Mouse (Mus musculus): ENCODE results near the gene Prkca.

Prkca gene

DNA sequence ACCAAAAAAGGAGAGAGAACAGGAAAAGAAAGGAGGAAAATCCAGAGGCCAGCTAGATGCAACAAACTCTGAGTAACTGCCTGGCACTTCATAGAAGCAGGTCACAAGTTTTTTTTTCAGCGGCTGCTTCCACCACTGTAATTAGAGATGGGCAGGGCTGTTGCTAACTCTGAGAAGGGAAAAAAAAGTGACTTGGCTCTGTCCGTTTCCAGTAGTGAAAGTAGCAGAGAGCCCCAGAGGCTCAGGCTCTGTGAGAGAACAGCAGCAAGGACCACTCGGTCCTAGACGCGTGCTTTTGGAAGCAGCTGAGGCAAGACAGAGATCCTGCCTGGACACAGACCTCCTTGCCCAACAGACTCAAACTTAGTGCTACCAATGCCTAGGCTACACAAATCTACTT is 7.3 kb downstream of the Prkca start:
- DNase-seq, result no peak

DNA sequence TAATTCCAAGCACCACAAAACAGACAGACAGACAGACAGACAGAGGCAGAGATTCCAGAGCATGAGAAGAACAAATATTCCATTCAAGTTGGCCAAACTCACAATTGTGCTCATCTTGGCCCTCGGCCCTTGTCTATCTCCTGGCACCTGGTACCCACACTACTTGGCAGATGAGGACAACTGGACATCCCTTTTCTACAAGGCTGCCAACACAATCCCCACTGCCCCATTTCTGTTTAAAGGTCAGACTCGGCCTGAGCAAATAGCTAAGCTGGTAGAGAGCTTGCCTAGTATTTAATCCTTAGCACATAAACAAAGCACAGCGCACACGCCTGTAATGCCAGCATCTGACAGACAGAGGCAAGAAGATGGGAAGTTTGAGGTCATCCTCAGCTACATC is 8.2 kb downstream of the Prkca start:
- DNase-seq, result no peak

DNA sequence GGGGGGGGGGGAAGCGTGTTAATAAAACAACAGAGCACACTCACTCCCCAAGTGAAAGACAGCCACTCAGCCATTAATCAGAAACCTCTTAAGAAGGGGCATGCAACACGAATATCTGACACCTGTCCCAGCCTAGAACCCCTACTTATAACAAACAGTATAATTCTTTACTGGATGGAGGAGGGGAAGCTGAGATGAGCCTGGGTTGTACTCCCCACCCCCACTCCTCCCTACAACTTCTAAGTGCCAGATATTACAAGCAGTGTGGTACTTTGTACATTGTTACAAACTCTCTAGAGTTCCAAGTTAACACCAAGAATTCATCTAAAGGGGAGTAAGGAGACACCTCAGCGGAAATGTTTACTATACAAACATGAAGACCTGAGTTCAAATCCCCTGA is 9.1 kb downstream of the Prkca start:
- DNase-seq, result no peak

DNA sequence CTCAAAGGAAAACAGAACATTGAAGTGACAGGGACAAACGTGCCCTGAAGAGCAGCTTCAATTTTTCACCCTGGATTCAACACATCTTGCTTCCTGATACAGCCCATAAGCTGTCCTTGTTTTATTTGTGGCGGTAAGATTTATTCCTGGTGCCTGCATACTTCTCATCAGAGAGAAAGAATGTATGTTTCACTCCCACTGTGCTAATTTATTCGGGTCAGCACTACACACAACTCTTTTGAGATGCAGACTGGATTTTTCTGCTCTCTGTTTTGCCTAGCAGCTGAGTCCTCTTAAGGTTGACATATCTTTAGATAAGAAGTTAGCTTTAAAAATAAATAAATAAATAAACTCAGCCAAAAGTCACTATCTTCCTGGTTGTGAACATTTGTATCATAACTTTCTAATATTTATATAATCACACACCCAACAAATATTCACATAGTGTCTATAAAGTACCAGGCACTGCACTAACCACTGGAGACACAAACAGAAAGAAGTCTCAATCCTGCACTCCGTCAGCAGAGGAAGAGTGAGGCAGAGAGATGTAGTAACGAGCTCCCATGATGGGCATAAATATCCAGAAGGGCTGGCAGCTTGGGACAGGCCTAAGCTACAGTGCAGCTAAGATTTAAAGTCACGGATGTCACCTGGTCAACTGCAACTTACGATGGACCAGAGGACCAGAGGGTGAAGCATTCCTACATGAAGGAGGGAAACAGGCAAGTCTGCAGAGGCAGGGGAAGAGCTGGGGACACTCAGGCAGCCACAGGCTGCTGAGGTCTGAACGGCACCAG is 9.9 kb downstream of the Prkca start:
- DNase-seq, result no peak

DNA sequence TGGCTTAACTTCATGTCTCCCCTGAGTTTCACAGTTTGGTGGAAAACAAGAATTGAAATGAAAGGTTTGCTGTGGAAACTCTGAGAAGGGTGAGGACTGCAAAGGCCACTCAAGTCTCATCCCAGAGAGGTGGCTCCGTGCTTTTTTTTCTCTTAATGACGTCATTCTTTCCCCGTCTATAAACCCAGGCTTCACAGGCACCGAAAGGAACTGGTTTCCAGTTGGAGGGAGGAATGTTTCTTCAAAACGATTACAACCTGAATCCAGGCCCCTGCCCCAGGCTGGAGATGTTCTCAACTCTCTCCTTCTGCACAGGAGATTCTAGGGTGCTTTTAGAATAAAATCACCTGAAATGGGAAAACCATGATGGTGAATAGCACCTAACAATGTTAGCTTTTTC is 10.7 kb downstream of the Prkca start:
- DNase-seq, result no peak

GRCm38 (mm10) chr11:108330818-108331217 is 12.9 kb downstream of the Prkca start:
- no peak for DNase-seq

- DNase-seq, result no peak
Measured at GRCm38 (mm10) chr11:108325943-108326342, 17.8 kb downstream of the Prkca start.

GRCm38 (mm10) chr11:108322156-108322555 is 21.6 kb downstream of the Prkca start:
- no peak for DNase-seq

DNA sequence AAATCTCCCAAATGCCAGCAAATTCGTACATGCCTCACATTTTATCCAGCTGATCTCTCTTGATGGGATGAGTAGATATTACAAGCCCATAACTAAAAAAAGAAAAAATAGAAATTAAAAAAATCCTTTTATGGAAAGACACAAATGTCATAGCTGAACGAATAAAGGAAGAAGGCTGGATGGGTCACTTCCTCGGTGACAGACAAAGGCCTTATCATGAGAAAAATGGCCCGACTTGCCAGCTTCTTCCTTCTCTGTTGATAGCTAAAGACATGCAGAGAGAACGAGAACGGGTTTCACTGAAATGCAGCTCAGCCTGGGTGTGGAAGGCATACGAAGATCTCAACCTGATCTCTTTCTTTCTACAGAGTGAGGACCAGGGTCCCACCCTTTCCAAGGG is 23.2 kb downstream of the Prkca start:
- DNase-seq, result no peak

DNA sequence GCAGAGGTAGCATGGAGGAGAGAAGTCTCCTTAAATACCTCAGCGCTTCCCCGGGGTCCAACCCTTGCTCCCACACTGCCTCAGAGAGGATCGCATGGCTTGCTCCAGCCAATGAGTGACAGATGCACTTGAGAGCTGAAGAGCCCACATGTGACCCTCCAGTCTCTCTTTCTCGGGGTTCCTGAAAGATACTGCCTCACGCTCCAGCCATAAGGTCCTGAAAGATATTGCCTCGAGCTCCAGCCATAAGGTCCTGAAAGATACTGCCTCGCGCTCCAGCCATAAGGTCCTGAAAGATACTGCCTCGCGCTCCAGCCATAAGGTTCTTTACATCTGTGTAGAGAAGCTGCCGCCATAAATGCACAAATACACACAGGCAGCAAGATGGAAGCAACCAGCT is 24.6 kb downstream of the Prkca start:
- DNase-seq, result no peak

GRCm38 (mm10) chr11:108317878-108318277 is 25.9 kb downstream of the Prkca start:
- DNase-seq, result no peak

- no peak for DNase-seq
Measured at GRCm38 (mm10) chr11:108315736-108316135, 28.0 kb downstream of the Prkca start.

GRCm38 (mm10) chr11:108312516-108312915 is 31.2 kb downstream of the Prkca start:
- no peak for DNase-seq

DNA sequence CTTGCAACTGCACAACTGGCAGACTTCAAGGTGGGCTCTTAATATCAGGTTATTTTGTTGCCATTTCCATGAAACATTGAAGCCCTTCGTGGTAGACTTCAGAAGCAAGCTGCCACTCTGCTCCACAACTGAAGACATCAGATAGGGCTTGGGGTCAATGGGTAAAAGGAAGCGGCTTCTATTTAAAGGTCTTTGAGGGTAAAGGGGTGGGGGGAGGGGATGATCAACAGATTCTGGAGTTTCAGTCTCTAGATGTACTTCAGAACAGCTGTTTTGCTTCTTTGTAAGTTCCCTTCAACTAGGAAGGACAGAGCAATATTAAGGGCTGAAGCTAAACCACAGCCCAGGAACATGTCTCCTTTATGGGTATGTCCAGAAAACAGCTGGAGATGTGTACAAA is 31.8 kb downstream of the Prkca start:
- DNase-seq, result no peak

DNA sequence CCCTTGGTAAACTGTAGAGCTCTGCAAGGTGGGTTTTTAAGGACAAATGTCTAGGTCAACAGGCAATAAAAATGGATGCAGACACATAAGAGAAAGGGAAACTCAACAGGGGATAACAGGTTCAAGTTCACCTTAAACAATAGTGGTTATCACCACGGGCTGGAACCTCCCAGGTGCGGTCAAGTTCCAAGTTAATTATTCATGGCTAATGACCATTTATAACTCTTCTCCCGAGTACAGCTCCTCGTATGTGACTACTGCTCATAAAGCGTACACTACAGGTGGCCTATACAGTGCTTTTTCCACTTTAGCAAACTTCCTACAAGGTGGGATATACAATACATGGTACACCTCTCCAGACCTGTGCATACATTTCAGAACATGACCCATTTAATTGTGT is 33.9 kb downstream of the Prkca start:
- DNase-seq, result no peak

- DNase-seq, result no peak
Measured at GRCm38 (mm10) chr11:108308253-108308652, 35.5 kb downstream of the Prkca start.

DNA sequence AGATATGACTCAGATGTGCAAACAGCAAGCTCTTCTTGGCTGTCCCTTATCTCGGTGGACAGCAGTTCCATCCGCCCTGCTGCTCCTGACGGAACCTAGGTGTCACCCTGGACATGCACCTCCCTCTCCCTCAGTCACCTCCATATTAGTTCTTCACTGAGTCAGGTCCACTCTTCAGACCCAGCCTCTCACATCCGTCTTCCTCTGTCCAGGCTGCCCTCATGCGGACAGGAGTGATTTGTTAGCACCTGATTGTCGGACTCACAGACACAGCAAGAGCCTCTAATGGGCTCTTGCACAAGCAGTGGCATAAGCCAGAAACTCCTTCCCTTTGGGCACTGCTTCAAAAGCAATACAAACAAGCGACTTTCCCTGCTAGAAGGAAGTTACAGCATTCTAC is 36.5 kb downstream of the Prkca start:
- DNase-seq, result no peak

DNA sequence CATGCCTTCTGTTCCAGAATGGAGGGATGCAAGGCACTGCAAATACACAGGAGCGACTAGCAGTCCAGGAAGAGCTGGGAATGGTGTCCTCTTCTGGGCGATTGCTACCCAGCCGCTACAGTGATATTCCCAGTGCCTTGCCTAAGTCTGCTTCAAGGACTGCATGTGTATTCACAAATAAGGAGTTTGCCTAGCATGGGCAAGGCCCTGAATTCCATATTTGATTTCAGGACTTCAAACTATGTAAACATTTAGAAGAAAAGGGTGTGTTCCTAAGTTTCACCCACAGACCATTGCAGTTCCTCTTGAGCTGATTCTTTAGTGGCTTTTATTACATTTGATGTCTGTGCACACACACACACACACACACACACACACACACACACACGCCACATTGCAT is 39.9 kb downstream of the Prkca start:
- no peak for DNase-seq

DNA sequence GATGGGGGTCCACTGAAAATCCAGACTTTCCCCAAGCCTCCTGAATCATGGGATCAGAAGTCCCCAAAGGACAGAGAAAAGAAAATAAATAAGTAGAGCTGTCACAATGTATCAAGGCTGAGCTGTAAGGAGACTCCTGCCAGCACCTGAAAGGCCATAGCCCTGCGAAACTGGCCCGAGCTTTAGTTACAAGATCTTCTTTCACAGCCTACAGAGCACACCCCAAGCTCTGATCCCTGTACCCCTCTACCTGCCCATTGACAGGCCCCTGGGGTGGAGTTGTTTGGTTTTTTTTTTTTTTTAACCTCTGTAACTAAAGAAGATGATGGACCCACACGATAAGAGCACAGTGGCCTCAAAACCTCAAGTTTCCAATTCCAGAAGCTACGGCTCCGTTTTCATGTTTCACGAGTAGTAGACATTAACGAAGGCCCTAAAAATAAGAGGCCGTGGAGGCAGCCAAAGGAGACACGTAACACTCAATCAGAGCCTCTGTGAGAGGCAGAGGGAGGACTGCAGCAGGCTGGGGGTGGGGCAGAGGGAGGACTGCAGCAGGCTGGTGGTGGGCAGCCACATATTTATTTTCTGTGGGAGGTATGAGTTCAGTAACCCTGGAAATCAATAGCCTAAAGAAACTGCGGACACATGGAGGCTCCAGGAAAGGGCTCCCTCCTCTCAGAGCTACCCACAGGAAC is 41.8 kb downstream of the Prkca start:
- no peak for DNase-seq

- DNase-seq, result no peak
Measured at GRCm38 (mm10) chr11:108301036-108301435, 42.7 kb downstream of the Prkca start.

DNA sequence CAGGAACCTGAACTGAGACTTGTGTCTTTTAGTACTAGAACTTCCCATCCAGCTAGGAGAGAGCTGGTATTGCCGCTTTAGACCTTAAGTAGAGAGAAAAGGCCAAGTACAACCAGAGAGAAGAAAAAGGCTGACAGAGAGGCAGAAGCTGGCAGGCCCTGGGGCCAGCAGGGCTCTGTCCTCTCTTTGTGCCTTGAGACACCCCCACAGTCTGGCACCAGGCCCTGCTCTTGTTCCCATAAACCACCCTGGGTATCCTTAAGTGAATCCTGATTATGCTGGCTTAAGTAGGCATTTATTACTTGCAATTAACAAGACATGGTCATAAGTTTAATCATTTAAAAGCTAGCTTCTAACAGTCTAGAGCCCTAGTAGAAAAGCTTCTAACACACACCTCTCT is 43.3 kb downstream of the Prkca start:
- no peak for DNase-seq

- DNase-seq, result peak; percentile 14 to 33
Measured at GRCm38 (mm10) chr11:108299913-108300312, 43.8 kb downstream of the Prkca start.

- DNase-seq, result no peak
Measured at GRCm38 (mm10) chr11:108297956-108298355, 45.8 kb downstream of the Prkca start.

DNA sequence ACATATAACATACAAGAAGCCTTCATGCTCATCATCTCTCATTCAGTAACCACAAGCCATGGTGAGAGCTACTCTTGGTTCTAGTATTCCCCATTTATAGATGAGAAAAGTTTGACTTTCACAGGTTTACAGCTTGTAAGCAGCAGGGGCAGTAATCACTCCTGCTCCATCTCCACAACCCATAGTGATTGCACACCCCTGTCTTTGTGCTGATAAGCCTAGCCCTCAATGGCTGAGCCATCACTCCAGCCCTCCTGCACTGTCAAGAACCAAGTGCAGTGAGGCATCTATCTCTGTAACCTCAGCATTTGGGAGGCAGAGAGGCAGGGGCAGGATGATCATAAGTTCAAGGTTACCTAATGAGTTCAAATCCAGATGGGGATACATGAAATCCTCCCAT is 48.4 kb downstream of the Prkca start:
- no peak for DNase-seq

All from kidney, postnatal 4 days (tissue).